Mouse (Mus musculus) hematopoietic stem cell, adult 5-6 weeks (primary cell): ENCODE data around the gene Rnpepl1. TPM values are rescaled to one million over a fixed set of nuclear protein-coding genes. Genes with fewer than 3 reads are reported as not detected.

Source experiments
- ATAC-seq, 2 experiments: fragments of 125-278 bp in 1 of 2; replicated peaks in 1 of 2; 2 replicates each; pipeline ENCODE4 v1.8.0; 2016 to 2017; ENCODE audit warnings: inconsistent platforms in 2 of 2, mild to moderate bottlenecking in 2 of 2, moderate number of reproducible peaks in 2 of 2, low read depth in 1 of 2, moderate TSS enrichment in 1 of 2; ENCODE audit not compliant: low FRiP score in 2 of 2, poor library complexity in 2 of 2, severe bottlenecking in 2 of 2, insufficient read depth in 1 of 2, low TSS enrichment in 1 of 2
- total RNA-seq: library from RNA; stranded (forward); fragments of 172-1452, 232-1000 nt; gene quantifications from 2 replicates; pipeline ENCODE4 v1.2.3, GENCODE M21; 2017

Gene Rnpepl1
- total RNA-seq, 1 experiment from 2014 or later, result 11.6 TPM

DNA sequence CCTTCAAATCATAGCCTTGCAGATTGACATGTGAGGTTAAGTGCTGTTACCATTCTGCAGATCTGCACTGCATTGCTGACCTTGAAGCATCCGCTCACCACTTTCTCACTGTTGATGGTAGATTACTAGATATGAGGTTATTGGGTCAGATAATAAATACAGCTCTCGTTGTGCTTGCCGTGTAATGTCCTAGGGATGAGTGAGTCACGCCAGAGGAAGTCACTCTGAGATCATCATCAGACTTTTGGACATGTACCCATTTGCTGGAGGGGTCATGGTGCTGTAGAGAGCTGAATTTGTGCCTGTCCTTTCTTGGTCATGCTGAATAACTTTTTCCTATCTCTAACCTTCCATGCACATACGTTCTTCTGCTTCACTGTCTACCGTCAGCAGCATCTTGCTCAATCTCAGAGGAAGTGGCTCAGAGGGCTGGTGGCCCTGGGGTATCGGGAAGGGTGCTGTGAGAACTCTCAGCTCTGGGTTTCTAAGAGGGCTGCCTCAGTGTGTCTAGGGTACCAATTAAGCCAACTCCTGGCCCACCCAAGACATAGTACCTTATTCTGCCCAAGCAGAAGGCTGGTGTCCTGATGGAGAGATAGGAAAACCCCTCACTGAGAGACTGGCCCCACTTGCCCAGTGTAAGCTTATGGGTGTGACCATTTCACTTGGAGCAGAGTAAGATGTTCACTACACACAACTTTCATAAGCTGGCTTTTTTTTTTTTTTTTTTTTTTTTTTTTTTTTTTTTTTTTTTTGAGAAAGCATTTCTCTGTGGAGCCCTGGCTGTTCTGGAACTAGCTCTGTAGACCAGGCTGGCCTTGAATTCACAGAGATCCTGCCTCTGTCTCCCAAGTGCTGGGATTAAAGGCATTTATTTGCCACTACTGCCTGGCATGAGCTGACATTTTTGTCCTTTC is 61.6 kb downstream of the Rnpepl1 start:
- ATAC-seq, result peak in 1 of 2 experiments; percentile 52; a peak in 1 of 4 replicates

GRCm38 (mm10) chr1:92972854-92973253 is 62.3 kb downstream of the Rnpepl1 start:
- peak; percentile 98 to 100 for ATAC-seq

Other genes with a start within 250 kb of the Rnpepl1 start
- gene Gpc1, start 79.1 kb upstream of the Rnpepl1 start, total RNA-seq, result 1.9 and 11.2 TPM in 2 replicates
- gene Ankmy1, start 7.9 kb upstream of the Rnpepl1 start, total RNA-seq, result not detected in 2 replicates
- gene Dusp28, start 3.8 kb upstream of the Rnpepl1 start, total RNA-seq, result 4.4 and 6.1 TPM in 2 replicates
- gene Capn10, start 23.6 kb downstream of the Rnpepl1 start, total RNA-seq, result 9.8 and 17.3 TPM in 2 replicates
- 1.5 and 2.1 TPM in 2 replicates for gene Gpr35, start 40.1 kb downstream of the Rnpepl1 start, total RNA-seq
- not detected in 2 replicates for gene Aqp12, start 95.6 kb downstream of the Rnpepl1 start, total RNA-seq
- gene Kif1a, start 191.2 kb downstream of the Rnpepl1 start, total RNA-seq, result not detected in 2 replicates
- not detected in 2 replicates for gene Agxt, start 224.5 kb downstream of the Rnpepl1 start, total RNA-seq